Mouse (Mus musculus): ENCODE data around the gene Erc2. TPM values are rescaled to one million over a fixed set of nuclear protein-coding genes. Genes with fewer than 3 reads are reported as not detected.

Gene Erc2
- total and polyA plus RNA-seq, 2 experiments, result 6.1 to 7.0 TPM

GRCm38 (mm10) chr14:28507011-28507410, 884.8 kb downstream of the Erc2 start:
- 2% methylated on average over 15 of the region's 15 CpGs for WGBS
- Histone ChIP-seq H3K36me3 (ENCODE audit: control insufficient read depth, insufficient read depth, low read length) (no peaks in the 10 kb centered on the region), H3K4me1 (ENCODE audit: control insufficient read depth, insufficient read depth, low read length) (no peaks in the 10 kb centered on the region), H3K27ac (replicated peaks; ENCODE audit: insufficient read depth, low read depth, low read length) (no peak overlapping the region), H3K9ac (ENCODE audit: low read depth, low read length) (no peak overlapping the region), H3K4me3 (ENCODE audit: insufficient read depth, low read depth, low read length) (peak overlapping the region; percentile 71), H3K79me2 (ENCODE audit: control insufficient read depth, insufficient read depth, low read length) (no peaks in the 10 kb centered on the region), H3K27me3 (ENCODE audit: control insufficient read depth, insufficient read depth, low read length) (0 out of 2 replicates have a peak, but pooled peaks cover 16% of the 10 kb centered on the region)
- TF ChIP-seq CTCF (IDR thresholded peaks at IDR 0.05; ENCODE audit: low read depth, low read length), result no peak
- no peak for TF ChIP-seq POLR2A (IDR thresholded peaks at IDR 0.05; ENCODE audit: extremely low read depth, insufficient read depth, low read length)
- peak; percentile 32 for DNase-seq (ENCODE audit: extremely low read depth, low read depth, low spot score)

GRCm38 (mm10) chr14:28507471-28507870, 885.2 kb downstream of the Erc2 start:
- TF ChIP-seq CTCF (IDR thresholded peaks at IDR 0.05; ENCODE audit: low read depth, low read length) (peak; percentile 89), POLR2A (IDR thresholded peaks at IDR 0.05; ENCODE audit: extremely low read depth, insufficient read depth, low read length) (no peak)
- Histone ChIP-seq H3K36me3 (ENCODE audit: control insufficient read depth, insufficient read depth, low read length) (no peaks in the 10 kb centered on the region), H3K27me3 (ENCODE audit: control insufficient read depth, insufficient read depth, low read length) (0 out of 2 replicates have a peak, but pooled peaks cover 16% of the 10 kb centered on the region), H3K79me2 (ENCODE audit: control insufficient read depth, insufficient read depth, low read length) (no peaks in the 10 kb centered on the region), H3K4me3 (ENCODE audit: insufficient read depth, low read depth, low read length) (peak overlapping the region; percentile 47), H3K27ac (replicated peaks; ENCODE audit: insufficient read depth, low read depth, low read length) (no peak overlapping the region), H3K9ac (ENCODE audit: low read depth, low read length) (no peak overlapping the region), H3K4me1 (ENCODE audit: control insufficient read depth, insufficient read depth, low read length) (no peaks in the 10 kb centered on the region)
- peak; percentile 30 for DNase-seq (ENCODE audit: extremely low read depth, low read depth, low spot score)
- 2% methylated on average over 18 of the region's 18 CpGs for WGBS

GRCm38 (mm10) chr14:28508288-28509258, 886.3 kb downstream of the Erc2 start:
- H3K79me2 ChIP-seq (ENCODE audit: control insufficient read depth, insufficient read depth, low read length), result no peaks in the 10 kb centered on the region
- no peak overlapping the region for H3K27ac ChIP-seq (replicated peaks; ENCODE audit: insufficient read depth, low read depth, low read length)
- no peak for DNase-seq (ENCODE audit: extremely low read depth, low read depth, low spot score)
- H3K9ac ChIP-seq (ENCODE audit: low read depth, low read length), result no peak overlapping the region
- 58% methylated on average over 27 of the region's 27 CpGs for WGBS
- TF ChIP-seq POLR2A (IDR thresholded peaks at IDR 0.05; ENCODE audit: extremely low read depth, insufficient read depth, low read length), result no peak
- TF ChIP-seq CTCF (IDR thresholded peaks at IDR 0.05; ENCODE audit: low read depth, low read length), result no peak
- H3K27me3 ChIP-seq (ENCODE audit: control insufficient read depth, insufficient read depth, low read length), result 0 out of 2 replicates have a peak, but pooled peaks cover 13% of the 10 kb centered on the region
- no peaks in the 10 kb centered on the region for H3K4me1 ChIP-seq (ENCODE audit: control insufficient read depth, insufficient read depth, low read length)
- no peak overlapping the region for H3K4me3 ChIP-seq (ENCODE audit: insufficient read depth, low read depth, low read length)
- no peaks in the 10 kb centered on the region for H3K36me3 ChIP-seq (ENCODE audit: control insufficient read depth, insufficient read depth, low read length)

- no peaks in the 10 kb centered on the region for H3K79me2 ChIP-seq (ENCODE audit: control insufficient read depth, insufficient read depth, low read length)
- H3K4me3 ChIP-seq (ENCODE audit: insufficient read depth, low read depth, low read length), result no peak overlapping the region
- no peak for DNase-seq (ENCODE audit: extremely low read depth, low read depth, low spot score)
- WGBS, result 21% methylated on average over 47 of the region's 47 CpGs
- no peaks in the 10 kb centered on the region for H3K4me1 ChIP-seq (ENCODE audit: control insufficient read depth, insufficient read depth, low read length)
- TF ChIP-seq POLR2A (IDR thresholded peaks at IDR 0.05; ENCODE audit: extremely low read depth, insufficient read depth, low read length) (no peak), CTCF (IDR thresholded peaks at IDR 0.05; ENCODE audit: low read depth, low read length) (no peak)
- H3K36me3 ChIP-seq (ENCODE audit: control insufficient read depth, insufficient read depth, low read length), result no peaks in the 10 kb centered on the region
- no peak overlapping the region for H3K9ac ChIP-seq (ENCODE audit: low read depth, low read length)
- no peak overlapping the region for H3K27ac ChIP-seq (replicated peaks; ENCODE audit: insufficient read depth, low read depth, low read length)
- 0 out of 2 replicates have a peak, but pooled peaks cover 13% of the 10 kb centered on the region for H3K27me3 ChIP-seq (ENCODE audit: control insufficient read depth, insufficient read depth, low read length)
These were observed 887.5 kb downstream of the Erc2 start for GRCm38 (mm10) chr14:28509441-28510340.

- TF ChIP-seq POLR2A (IDR thresholded peaks at IDR 0.05; ENCODE audit: extremely low read depth, insufficient read depth, low read length), result no peak
- no peak for TF ChIP-seq CTCF (IDR thresholded peaks at IDR 0.05; ENCODE audit: low read depth, low read length)
- Histone ChIP-seq H3K27me3 (ENCODE audit: control insufficient read depth, insufficient read depth, low read length) (0 out of 2 replicates have a peak, but pooled peaks cover 13% of the 10 kb centered on the region), H3K27ac (replicated peaks; ENCODE audit: insufficient read depth, low read depth, low read length) (no peak overlapping the region), H3K4me3 (ENCODE audit: insufficient read depth, low read depth, low read length) (no peak overlapping the region), H3K9ac (ENCODE audit: low read depth, low read length) (no peak overlapping the region), H3K4me1 (ENCODE audit: control insufficient read depth, insufficient read depth, low read length) (no peaks in the 10 kb centered on the region), H3K36me3 (ENCODE audit: control insufficient read depth, insufficient read depth, low read length) (no peaks in the 10 kb centered on the region), H3K79me2 (ENCODE audit: control insufficient read depth, insufficient read depth, low read length) (no peaks in the 10 kb centered on the region)
- DNase-seq (ENCODE audit: extremely low read depth, low read depth, low spot score), result no peak
- WGBS, result 33% methylated on average over 29 of the region's 29 CpGs
These were observed 888.3 kb downstream of the Erc2 start for GRCm38 (mm10) chr14:28510341-28511028.
